Mouse (Mus musculus) heart, embryonic 14.5 days (tissue): Measurements from ENCODE around the gene Akap13. TPM values are rescaled to one million over a fixed set of nuclear protein-coding genes. Genes with fewer than 3 reads are reported as not detected.
A peak's percentile ranks its signal among the peaks of the same experiment; 100 is the strongest.

ENCODE experiments used
- ATAC-seq: fragments of 200-750 bp; cut with Nextera tagmentation; 2 replicates; pipeline ENCODE4 v1.8.0; 2017; ENCODE audit warnings: low read depth, moderate TSS enrichment; ENCODE audit not compliant: insufficient number of reproducible peaks, insufficient read depth, low FRiP score
- H3K27ac ChIP-seq, 2 experiments: fragments of 200-500 bp in 1 of 2; fragments of 300-500 bp in 1 of 2; sonication (generic) in 1 of 2; replicated peaks in 1 of 2; 2 replicates each; pipeline ENCODE4 v1.5.1; 2012 to 2014; ENCODE audit warnings: low read depth in 2 of 2, low read length in 2 of 2, control low read depth in 1 of 2, mild to moderate bottlenecking in 1 of 2, mixed read lengths in 1 of 2; ENCODE audit not compliant: control insufficient read depth in 1 of 2, insufficient read depth in 1 of 2
- H3K27me3 ChIP-seq: fragments of 300-500 bp; sonication (generic); 2 replicates; pipeline ENCODE4 v1.6.1; 2014; ENCODE audit warnings: mild to moderate bottlenecking, low read length, control low read depth; ENCODE audit not compliant: control insufficient read depth, insufficient read depth
- H3K36me3 ChIP-seq: fragments of 300-500 bp; sonication (generic); 2 replicates; pipeline ENCODE4 v1.6.1; 2014; ENCODE audit warnings: mild to moderate bottlenecking, control low read depth, low read length, mixed read lengths; ENCODE audit not compliant: control insufficient read depth, insufficient read depth
- H3K4me1 ChIP-seq, 2 experiments: fragments of 200-500 bp in 1 of 2; fragments of 300-500 bp in 1 of 2; sonication (generic) in 1 of 2; 2 replicates each; pipeline ENCODE4 v1.6.1; 2012 to 2014; ENCODE audit warnings: low read length in 2 of 2, control low read depth in 1 of 2, mixed read lengths in 1 of 2; ENCODE audit not compliant: control insufficient read depth in 2 of 2, insufficient read depth in 2 of 2
- H3K4me2 ChIP-seq: fragments of 300-500 bp; sonication (generic); 2 replicates; pipeline ENCODE4 v1.6.1; 2014; ENCODE audit warnings: mild to moderate bottlenecking, low read length
- H3K4me3 ChIP-seq, 2 experiments: fragments of 200-500 bp in 1 of 2; fragments of 300-500 bp in 1 of 2; sonication (generic) in 1 of 2; 2 replicates each; pipeline ENCODE4 v1.5.1; 2012 to 2014; ENCODE audit warnings: low read length in 2 of 2, mild to moderate bottlenecking in 2 of 2, control low read depth in 1 of 2, low read depth in 1 of 2, moderate library complexity in 1 of 2; ENCODE audit not compliant: control insufficient read depth in 1 of 2, insufficient read depth in 1 of 2
- H3K9ac ChIP-seq: fragments of 300-500 bp; sonication (generic); 2 replicates; pipeline ENCODE4 v1.6.1; 2014; ENCODE audit warnings: mild to moderate bottlenecking, low read length
- H3K9me3 ChIP-seq: fragments of 300-500 bp; sonication (generic); 2 replicates; pipeline ENCODE4 v1.6.1; 2016; ENCODE audit warnings: low read length, control low read depth; ENCODE audit not compliant: control insufficient read depth
- WGBS: fragments of 180-500 bp; shearing (Covaris S2); extraction: QIAGEN DNeasy Blood & Tissue Kit; methylation state at CpG from one replicate; pipeline ENCODE4 v1.1.7; 2014; 5-methylcytosine and 5-hydroxymethylcytosine counted together
- polyA plus RNA-seq: library from polyadenylated mRNA; unstranded; fragments of >200 nt; fragmentation: Nextera tagmentation; extraction: Ambion mirVana; gene quantifications from 2 replicates; pipeline ENCODE4 v1.2.1, GENCODE M21; 2014

Akap13 gene
- polyA plus RNA-seq, 1 experiment from 2014 or later, result 54.9 TPM

DNA sequence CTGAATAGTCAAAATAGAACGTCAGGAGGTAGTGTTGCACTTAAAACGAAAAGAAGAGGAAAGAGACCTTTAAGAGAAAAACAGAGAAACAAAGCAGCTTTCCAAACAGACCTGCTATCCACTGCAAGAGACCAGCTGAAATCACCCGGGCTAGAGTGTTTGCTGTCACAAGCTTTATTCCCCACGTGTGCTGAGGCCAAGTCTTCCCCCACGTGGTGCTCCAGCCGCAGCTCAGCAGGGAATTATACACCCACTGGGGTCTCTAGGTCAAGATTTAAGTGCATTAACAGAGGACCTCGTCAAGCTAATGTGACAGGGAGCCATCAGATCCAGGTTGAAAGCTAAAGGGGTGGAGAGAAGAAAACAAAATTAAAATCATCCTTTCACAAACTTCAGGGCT is 24.3 kb upstream of the Akap13 start:
- Histone ChIP-seq H3K9ac (peak overlapping the region; percentile 62), H3K4me1 (peaks cover 20 to 44% of the 10 kb centered on the region in 2 experiments), H3K27ac (peak overlapping the region; percentile 76 to 80), H3K36me3 (no peaks in the 10 kb centered on the region), H3K27me3 (no peaks in the 10 kb centered on the region), H3K4me2 (peak overlapping the region; percentile 48), H3K9me3 (no peaks in the 10 kb centered on the region), H3K4me3 (no peak overlapping the region)
- WGBS, result 9% methylated on average over 7 of the region's 7 CpGs
- ATAC-seq, result no peak

DNA sequence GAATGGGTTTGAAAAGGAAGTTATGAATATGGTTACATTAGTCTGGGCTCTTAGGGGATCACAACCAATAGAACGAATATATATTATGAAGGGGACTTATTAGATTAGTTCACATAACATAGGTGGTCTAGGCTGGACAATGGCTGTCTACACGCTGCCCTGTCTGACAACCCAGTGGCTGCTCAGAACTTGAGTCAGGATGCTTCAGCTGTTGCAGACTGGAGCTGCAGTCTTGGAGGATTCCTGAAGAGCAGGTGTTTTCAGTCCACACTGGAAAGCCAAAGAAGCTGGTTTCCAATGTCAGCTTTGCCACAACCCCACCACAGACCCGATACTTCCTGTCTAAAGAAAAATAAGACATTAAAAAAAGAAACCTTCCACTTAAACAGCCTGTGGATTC is 23.3 kb upstream of the Akap13 start:
- H3K9me3 ChIP-seq, result no peaks in the 10 kb centered on the region
- peaks cover 20 to 44% of the 10 kb centered on the region in 2 experiments for H3K4me1 ChIP-seq
- no peak overlapping the region for H3K4me2 ChIP-seq
- no peak overlapping the region for H3K9ac ChIP-seq
- no peaks in the 10 kb centered on the region for H3K36me3 ChIP-seq
- H3K4me3 ChIP-seq, result no peak overlapping the region
- peak overlapping the region in 1 of 2 experiments; percentile 76; a peak in 1 of 4 replicates for H3K27ac ChIP-seq
- WGBS, result 69% methylated on average over 3 of the region's 3 CpGs
- ATAC-seq, result no peak
- H3K27me3 ChIP-seq, result no peaks in the 10 kb centered on the region

DNA sequence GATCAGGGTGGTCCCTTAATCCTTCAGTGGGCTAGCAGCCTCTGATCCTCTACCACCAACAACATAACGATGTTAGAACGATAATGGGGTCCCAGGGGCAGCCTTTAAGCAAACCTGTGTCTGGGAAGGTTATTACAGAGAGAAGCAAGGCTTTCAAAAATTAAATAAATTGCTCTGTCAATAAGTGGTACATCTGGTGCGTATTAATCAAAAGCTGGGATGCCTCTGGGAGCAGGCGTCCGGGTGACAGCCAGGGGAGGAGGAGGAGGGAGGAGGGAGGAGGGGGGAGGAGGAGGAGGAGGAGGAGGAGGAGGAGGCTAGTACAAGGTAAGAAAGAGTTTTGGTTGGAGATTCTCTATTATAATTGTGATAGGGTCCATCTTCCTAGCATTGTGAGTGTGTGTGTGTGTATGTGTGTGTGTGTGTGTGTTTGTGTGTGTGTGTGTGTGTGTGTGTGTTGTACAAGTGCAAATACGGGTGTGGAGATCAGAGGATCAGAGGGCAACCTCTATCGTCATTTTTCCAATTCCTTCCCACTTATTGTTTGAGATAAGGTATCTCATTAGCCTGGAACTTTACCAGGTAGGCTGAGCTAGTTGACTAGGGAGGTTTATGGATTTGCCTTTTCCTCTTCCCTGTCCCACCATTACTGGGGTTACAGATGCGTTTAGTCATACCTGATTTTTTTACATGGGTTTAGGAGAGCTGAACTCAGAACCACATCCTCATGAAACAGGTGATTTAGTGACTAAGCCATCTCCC is 18.7 kb upstream of the Akap13 start:
- Histone ChIP-seq H3K4me3 (no peak overlapping the region), H3K27me3 (no peaks in the 10 kb centered on the region), H3K36me3 (no peaks in the 10 kb centered on the region), H3K4me2 (no peak overlapping the region), H3K9me3 (no peaks in the 10 kb centered on the region), H3K27ac (no peak overlapping the region), H3K4me1 (peaks cover 7 to 15% of the 10 kb centered on the region in 2 experiments; a peak in 3 of 4 replicates), H3K9ac (no peak overlapping the region)
- 56% methylated on average over 7 of the region's 8 CpGs for WGBS
- no peak for ATAC-seq

GRCm38 (mm10) chr7:75439570-75439969 is 15.8 kb upstream of the Akap13 start:
- Histone ChIP-seq H3K4me2 (no peak overlapping the region), H3K4me1 (no peaks in the 10 kb centered on the region), H3K9ac (no peak overlapping the region), H3K4me3 (no peak overlapping the region), H3K9me3 (no peaks in the 10 kb centered on the region), H3K27ac (no peak overlapping the region), H3K36me3 (no peaks in the 10 kb centered on the region), H3K27me3 (no peaks in the 10 kb centered on the region)
- WGBS, result 90% methylated on average over 4 of the region's 4 CpGs
- no peak for ATAC-seq

DNA sequence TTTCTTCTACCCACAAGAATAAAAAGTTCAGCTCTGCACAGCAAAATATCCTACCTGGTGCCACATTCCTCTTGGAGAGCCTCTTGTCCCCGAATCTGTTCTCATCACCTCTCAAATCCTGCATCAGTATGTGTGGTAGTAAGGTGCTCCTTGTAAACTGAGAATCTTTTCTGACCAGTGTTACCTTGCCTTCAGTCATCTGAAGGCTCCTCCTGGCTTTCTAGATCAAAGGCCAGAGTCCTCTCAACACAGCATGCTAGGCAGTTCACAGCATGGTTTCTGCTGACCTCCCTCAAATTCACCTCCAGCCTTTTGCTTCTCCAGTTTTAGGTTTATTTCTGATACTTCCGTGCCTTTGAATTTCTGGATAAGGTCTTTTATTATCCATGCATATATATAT is 15.1 kb upstream of the Akap13 start:
- Histone ChIP-seq H3K9me3 (no peaks in the 10 kb centered on the region), H3K9ac (no peak overlapping the region), H3K4me2 (no peak overlapping the region), H3K4me1 (no peaks in the 10 kb centered on the region), H3K27me3 (no peaks in the 10 kb centered on the region), H3K4me3 (no peak overlapping the region), H3K36me3 (no peaks in the 10 kb centered on the region), H3K27ac (no peak overlapping the region)
- ATAC-seq, result no peak
- 77% methylated on average over 2 of the region's 2 CpGs for WGBS

GRCm38 (mm10) chr7:75441947-75442346 is 13.4 kb upstream of the Akap13 start:
- H3K9ac ChIP-seq, result no peak overlapping the region
- no peak for ATAC-seq
- no peak overlapping the region for H3K27ac ChIP-seq
- H3K4me2 ChIP-seq, result no peak overlapping the region
- no peaks in the 10 kb centered on the region for H3K9me3 ChIP-seq
- H3K36me3 ChIP-seq, result no peaks in the 10 kb centered on the region
- WGBS, result 47% methylated on average over 2 of the region's 2 CpGs
- H3K4me3 ChIP-seq, result no peak overlapping the region
- H3K27me3 ChIP-seq, result no peaks in the 10 kb centered on the region
- no peaks in the 10 kb centered on the region for H3K4me1 ChIP-seq

DNA sequence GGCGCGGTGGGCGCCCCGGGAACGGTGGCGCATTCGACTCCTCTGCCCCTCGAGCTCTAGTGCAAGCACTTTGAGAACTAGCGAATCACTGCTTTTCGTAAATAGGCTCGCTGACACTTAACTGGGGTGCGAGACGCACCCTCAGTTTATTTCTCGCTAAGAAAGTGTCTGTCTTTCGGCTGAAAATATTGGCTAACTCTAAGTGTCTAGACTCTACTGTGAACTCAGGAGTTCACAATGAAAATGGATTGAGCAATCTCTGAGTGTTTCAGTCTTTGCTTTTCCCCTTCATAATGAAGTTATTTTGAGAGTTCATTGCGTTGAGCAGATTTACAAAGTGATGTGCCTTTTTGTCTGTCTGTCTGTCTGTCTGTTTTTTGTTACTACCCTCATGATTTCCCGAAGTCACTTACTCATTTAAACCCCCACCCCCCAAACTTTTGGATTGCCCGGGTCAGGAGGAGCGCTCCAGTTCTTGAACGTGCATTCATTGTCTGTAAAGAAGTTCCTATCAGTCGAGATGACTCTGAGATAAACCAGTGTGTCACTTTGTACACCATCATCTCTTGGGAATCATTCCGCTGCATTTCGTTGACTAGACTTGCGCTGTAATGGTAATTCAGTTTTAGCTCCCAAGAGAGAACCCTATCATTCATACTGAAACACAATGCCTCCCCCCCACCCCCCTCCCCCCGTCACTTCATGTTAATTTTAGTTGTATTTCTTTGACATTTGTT is 986 bp downstream of the Akap13 start:
- peak overlapping the region; percentile 86 for H3K4me2 ChIP-seq
- no peaks in the 10 kb centered on the region for H3K9me3 ChIP-seq
- peaks cover 4 to 41% of the 10 kb centered on the region in 2 experiments; a peak in 3 of 4 replicates for H3K4me1 ChIP-seq
- no peaks in the 10 kb centered on the region for H3K36me3 ChIP-seq
- H3K27ac ChIP-seq, result peak overlapping the region; percentile 99
- ATAC-seq, result no peak
- H3K27me3 ChIP-seq, result no peaks in the 10 kb centered on the region
- H3K9ac ChIP-seq, result peak overlapping the region; percentile 97
- under 1% methylated on average over 25 of the region's 25 CpGs for WGBS
- H3K4me3 ChIP-seq, result peak overlapping the region; percentile 89 to 97
